Mouse (Mus musculus) heart, embryonic 16.5 days (tissue): ENCODE measurements around the gene 4930426L09Rik. TPM values are rescaled to one million over a fixed set of nuclear protein-coding genes. Genes with fewer than 3 reads are reported as not detected.

Experiments used
- polyA plus RNA-seq: library from polyadenylated mRNA; unstranded; fragments of >200 nt; fragmentation: Nextera tagmentation; extraction: Ambion mirVana; gene quantifications from 2 replicates; pipeline ENCODE4 v1.2.1, GENCODE M21; 2015

The 4930426L09Rik gene
- polyA plus RNA-seq, 1 experiment from 2014 or later, result 0.09 TPM

Other genes with a start within 250 kb of the 4930426L09Rik start
- gene Pip4k2a, start 217 bp upstream of the 4930426L09Rik start, polyA plus RNA-seq, result 7.7 and 10.0 TPM in 2 replicates
- gene Armc3, start 201.0 kb downstream of the 4930426L09Rik start, polyA plus RNA-seq, result 0.45 and 0.49 TPM in 2 replicates